Mouse (Mus musculus): ENCODE data around the gene Hdhd3.
A peak's percentile ranks its signal among the peaks of the same experiment; 100 is the strongest.

Gene Hdhd3

GRCm38 (mm10) chr4:62503374-62503970 lies at the start of gene Hdhd3:
Hdhd3 (minus strand) TSS chr4:62503467.
- no peak for DNase-seq

- DNase-seq: peak; percentile 53 to 61
Measured at GRCm38 (mm10) chr4:62551966-62552365, 48.7 kb upstream of the Hdhd3 start.

GRCm38 (mm10) chr4:62544801-62545200 lies 41.5 kb upstream of the Hdhd3 start:
- DNase-seq: no peak

GRCm38 (mm10) chr4:62543782-62544181 lies 40.5 kb upstream of the Hdhd3 start:
- no peak for DNase-seq

- DNase-seq: no peak
Measured at GRCm38 (mm10) chr4:62541802-62542201, 38.5 kb upstream of the Hdhd3 start.

- DNase-seq: no peak
Measured at GRCm38 (mm10) chr4:62533729-62534128, 30.5 kb upstream of the Hdhd3 start.

GRCm38 (mm10) chr4:62527655-62528054 lies 24.4 kb upstream of the Hdhd3 start:
- no peak for DNase-seq

- no peak for DNase-seq
Measured at GRCm38 (mm10) chr4:62526256-62526655, 23.0 kb upstream of the Hdhd3 start.

- no peak for DNase-seq
Measured at GRCm38 (mm10) chr4:62525489-62525811, 22.2 kb upstream of the Hdhd3 start.

GRCm38 (mm10) chr4:62524651-62525488 lies 21.6 kb upstream of the Hdhd3 start, which contains the start of the genes Pole3 and 4933430I17Rik:
Pole3 (minus strand) TSS chr4:62525068.
4933430I17Rik (plus strand) TSS chr4:62525369.
- peak; percentile 90 to 93 for DNase-seq

GRCm38 (mm10) chr4:62520892-62521400 lies 17.7 kb upstream of the Hdhd3 start:
- DNase-seq: no peak

- peak; percentile 80 to 81 for DNase-seq
Measured at GRCm38 (mm10) chr4:62519849-62520233, 16.6 kb upstream of the Hdhd3 start, which contains the start of gene Alad. Alad (minus strand) TSS chr4:62519918.

GRCm38 (mm10) chr4:62519122-62519848 lies 16.0 kb upstream of the Hdhd3 start:
- DNase-seq: no peak

GRCm38 (mm10) chr4:62518416-62519121 lies 15.3 kb upstream of the Hdhd3 start:
- peak in 1 of 2 experiments; percentile 12 for DNase-seq

- no peak for DNase-seq
Measured at GRCm38 (mm10) chr4:62517538-62518415, 14.5 kb upstream of the Hdhd3 start.

GRCm38 (mm10) chr4:62517046-62517445 lies 13.8 kb upstream of the Hdhd3 start:
- DNase-seq: no peak

- no peak for DNase-seq
Measured at GRCm38 (mm10) chr4:62516579-62516978, 13.3 kb upstream of the Hdhd3 start.

- DNase-seq: no peak
Measured at GRCm38 (mm10) chr4:62516079-62516478, 12.8 kb upstream of the Hdhd3 start.

GRCm38 (mm10) chr4:62515490-62515889 lies 12.2 kb upstream of the Hdhd3 start:
- DNase-seq: no peak

GRCm38 (mm10) chr4:62514995-62515394 lies 11.7 kb upstream of the Hdhd3 start:
- no peak for DNase-seq

- DNase-seq: no peak
Measured at GRCm38 (mm10) chr4:62513998-62514506, 10.8 kb upstream of the Hdhd3 start.
